Mouse (Mus musculus) embryonic fibroblast, embryonic 13.5 days (primary cell): ENCODE measurements around the gene Sox1. TPM values are rescaled to one million over a fixed set of nuclear protein-coding genes. Genes with fewer than 3 reads are reported as not detected.

Source experiments
- H3K27ac ChIP-seq: 2 replicates; pipeline ENCODE4 v1.5.1; 2012; ENCODE audit warnings: low read length, control low read depth, inconsistent platforms; ENCODE audit not compliant: insufficient read depth
- H3K4me1 ChIP-seq: 2 replicates; pipeline ENCODE4 v1.6.1; 2011; ENCODE audit warnings: low read length; ENCODE audit not compliant: control insufficient read depth, insufficient read depth
- H3K4me3 ChIP-seq: 2 replicates; pipeline ENCODE4 v1.5.1; 2011; ENCODE audit warnings: mild to moderate bottlenecking, control low read depth, low read length; ENCODE audit not compliant: insufficient read depth
- CTCF ChIP-seq: IDR thresholded peaks from 2 replicates; pipeline ENCODE4 v1.5.1; 2011; ENCODE audit warnings: mild to moderate bottlenecking, control low read depth, low read length, moderate library complexity, borderline replicate concordance; ENCODE audit not compliant: insufficient read depth
- POLR2A ChIP-seq: IDR thresholded peaks from 2 replicates; pipeline ENCODE4 v1.6.1; 2011; ENCODE audit warnings: low read depth, mild to moderate bottlenecking, control low read depth, low read length, moderate library complexity
- polyA plus RNA-seq: library from polyadenylated mRNA; stranded (reverse); fragments of >200 nt; gene quantifications from 2 replicates; pipeline ENCODE4 v1.2.4, GENCODE M21; 2011; ENCODE audit warnings: low read depth; ENCODE audit not compliant: missing spikeins, insufficient read length

Gene Sox1
- polyA plus RNA-seq = not detected in 2 replicates

DNA sequence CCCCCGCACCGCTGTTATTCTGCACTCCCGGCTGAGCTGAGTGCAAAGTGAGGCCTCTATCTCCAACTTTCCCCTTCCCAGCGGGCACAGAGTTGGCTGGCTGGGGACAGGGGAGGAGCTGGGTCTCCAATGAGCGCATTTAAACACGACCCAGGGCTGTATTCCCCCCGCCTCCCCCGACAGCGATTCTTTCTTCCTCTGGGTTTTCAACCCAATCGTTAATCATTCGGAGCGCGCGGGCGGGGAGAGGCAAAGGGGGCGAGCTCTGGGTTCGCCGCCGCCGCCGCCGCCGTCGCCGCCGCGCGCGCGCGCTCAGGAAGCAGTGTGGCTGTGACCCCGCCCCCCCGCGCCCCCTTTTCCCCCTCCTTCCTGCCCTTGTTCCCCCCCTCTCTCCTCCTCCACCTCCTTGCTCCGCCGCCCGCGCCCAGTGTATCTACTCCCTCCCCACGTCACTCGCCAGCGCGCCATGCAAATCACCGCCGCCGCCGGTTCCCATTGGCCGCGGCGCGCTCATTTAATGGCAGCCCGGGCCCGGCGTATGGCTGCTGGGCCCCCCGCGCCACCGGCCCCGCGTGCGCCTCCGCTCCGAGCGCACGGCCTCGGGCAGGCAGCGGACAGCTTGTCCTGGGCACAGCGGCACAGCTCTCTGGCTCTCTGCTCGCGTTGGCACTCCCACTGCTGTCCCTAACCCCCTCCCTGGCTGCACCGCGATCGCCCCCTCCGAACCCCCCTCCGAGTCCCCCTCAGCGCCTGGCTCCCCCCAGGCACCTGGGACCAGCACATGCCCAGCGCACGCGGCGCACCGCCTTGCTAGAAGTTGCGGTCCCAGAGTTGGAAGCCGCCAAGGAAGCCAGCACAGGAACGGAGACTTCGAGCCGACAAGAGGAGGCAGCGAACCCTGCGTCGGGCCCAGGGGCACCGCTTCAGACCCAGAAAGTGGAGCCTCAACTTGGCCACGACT is at the start of gene Sox1:
TSS of gene Sox1 (plus strand) at position 225 of the 961 bp plus-strand sequence.
- Histone ChIP-seq H3K27ac (no peak within 1 kb of the TSS), H3K4me1 (no peaks in the 10 kb centered on the region), H3K4me3 (no peak within 1 kb of the TSS)
- no peak for TF ChIP-seq POLR2A
- no peak for TF ChIP-seq CTCF

- Histone ChIP-seq H3K4me1 (no peaks in the 10 kb centered on the region), H3K27ac (no peak overlapping the region), H3K4me3 (no peak overlapping the region)
- no peak for TF ChIP-seq CTCF
- TF ChIP-seq POLR2A = no peak
Observed at GRCm38 (mm10) chr8:12345881-12346280, 49.2 kb upstream of the Sox1 start.

DNA sequence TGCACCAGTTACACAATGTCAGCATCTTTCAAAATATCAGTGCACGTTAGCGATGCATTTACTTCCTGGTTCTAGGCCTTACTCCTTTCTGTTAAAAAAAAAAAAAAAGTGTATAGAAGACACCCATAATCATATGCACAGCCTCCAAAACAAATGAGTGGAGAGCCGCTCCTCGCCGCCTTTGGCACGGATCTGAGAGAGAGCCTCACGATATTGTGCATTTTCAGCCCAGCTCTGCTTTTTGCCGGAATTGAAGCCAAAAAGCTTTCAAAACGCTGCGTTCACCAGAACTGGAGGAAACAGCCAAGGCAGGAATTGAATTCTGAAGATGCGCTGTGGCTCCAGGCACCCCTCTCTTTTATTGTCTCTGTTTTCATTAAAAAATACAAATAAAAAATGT is 48.2 kb upstream of the Sox1 start:
- no peak for TF ChIP-seq CTCF
- H3K27ac ChIP-seq = no peak overlapping the region
- no peak overlapping the region for H3K4me3 ChIP-seq
- H3K4me1 ChIP-seq = no peaks in the 10 kb centered on the region

DNA sequence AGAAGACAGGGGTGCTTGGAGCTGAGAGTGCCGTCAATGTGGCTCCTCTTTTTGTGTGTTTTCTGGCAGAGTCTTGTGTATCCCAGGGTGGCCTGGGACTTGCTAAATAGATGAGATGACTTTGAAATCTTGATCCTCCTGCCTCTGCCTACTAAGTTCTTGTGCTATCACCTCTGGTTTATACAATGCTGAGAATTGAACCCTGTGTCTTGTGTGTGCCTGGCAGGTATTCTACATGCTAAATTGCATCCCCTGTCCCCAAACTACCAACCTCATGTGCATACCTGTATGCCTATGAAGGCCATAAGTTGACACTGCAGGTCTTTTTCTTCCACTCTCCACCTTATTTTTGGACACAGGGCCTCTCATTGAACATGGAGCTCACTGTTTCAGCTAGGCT is 46.8 kb upstream of the Sox1 start:
- no peaks in the 10 kb centered on the region for H3K4me1 ChIP-seq
- TF ChIP-seq POLR2A (no peak), CTCF (no peak)
- no peak overlapping the region for H3K4me3 ChIP-seq
- no peak overlapping the region for H3K27ac ChIP-seq

DNA sequence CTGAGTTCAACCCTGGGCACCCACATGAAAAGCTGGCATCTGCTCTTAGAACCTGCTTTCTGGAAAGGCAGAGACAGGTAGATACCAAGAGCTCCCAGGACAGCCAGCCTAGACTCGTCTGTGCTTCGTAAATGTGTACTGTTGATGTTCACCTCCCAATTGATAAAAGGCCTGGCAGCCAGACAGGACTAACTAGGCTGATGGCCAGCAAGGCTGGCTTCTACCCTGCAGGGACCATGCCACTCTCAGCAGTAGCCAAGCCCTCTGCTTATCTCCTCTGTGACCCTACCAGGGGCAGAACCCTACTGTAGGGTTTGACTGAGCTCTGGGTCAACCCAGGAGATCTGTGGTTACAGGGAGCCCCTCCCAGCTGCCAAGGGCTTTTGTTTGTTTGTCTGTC is 45.5 kb upstream of the Sox1 start:
- no peak overlapping the region for H3K27ac ChIP-seq
- no peak overlapping the region for H3K4me3 ChIP-seq
- TF ChIP-seq POLR2A (no peak), CTCF (no peak)
- H3K4me1 ChIP-seq = no peaks in the 10 kb centered on the region

DNA sequence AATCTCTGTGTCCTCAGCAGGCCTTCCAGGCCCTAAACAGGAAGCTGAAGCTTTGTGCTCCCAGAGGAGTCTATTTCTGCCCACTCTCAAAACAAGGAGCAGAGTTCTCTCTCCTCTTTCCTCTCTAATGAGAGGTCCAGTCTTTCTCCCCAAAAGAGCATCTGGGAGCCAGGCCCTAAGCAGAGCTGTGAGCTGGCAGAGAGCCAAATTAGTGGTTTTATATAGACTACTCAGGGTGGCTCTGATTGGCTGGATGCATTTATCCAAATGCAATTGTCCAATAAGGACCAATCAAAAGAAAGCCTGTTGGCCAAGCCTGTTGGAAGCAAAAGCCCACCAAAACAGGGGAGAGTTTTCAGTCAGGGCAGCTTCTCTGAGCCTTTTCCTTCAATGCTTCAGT is 44.0 kb upstream of the Sox1 start:
- H3K4me3 ChIP-seq = no peak overlapping the region
- TF ChIP-seq POLR2A (no peak), CTCF (no peak)
- H3K27ac ChIP-seq = no peak overlapping the region

GRCm38 (mm10) chr8:12354406-12355025 is 40.6 kb upstream of the Sox1 start:
- Histone ChIP-seq H3K27ac (no peak overlapping the region), H3K4me1 (no peaks in the 10 kb centered on the region), H3K4me3 (no peak overlapping the region)
- no peak for TF ChIP-seq POLR2A
- no peak for TF ChIP-seq CTCF

More for the DNA sequence above, 44.0 kb upstream of the Sox1 start:
- H3K4me1 ChIP-seq = no peaks in the 10 kb centered on the region

DNA sequence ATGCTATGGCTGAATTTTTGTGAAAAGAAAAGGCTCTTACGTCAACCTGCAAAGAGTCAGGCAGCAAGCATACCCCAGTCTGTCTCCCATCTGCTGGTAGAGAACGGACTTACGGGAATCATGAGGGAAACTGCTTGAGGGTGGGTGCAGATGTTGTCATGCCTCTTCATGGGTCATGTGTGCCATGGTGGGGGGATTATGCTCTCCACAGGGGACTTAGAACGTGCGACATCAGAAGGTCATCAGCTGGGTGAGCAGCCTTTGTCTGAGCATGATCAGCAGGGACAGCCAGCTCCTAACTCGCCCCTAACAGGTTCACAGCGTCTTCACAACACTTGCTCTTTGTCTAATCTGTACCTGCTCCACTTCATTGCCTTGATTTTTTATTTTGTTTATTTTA is 26.9 kb upstream of the Sox1 start:
- TF ChIP-seq POLR2A = no peak
- TF ChIP-seq CTCF = no peak
- H3K4me1 ChIP-seq = no peaks in the 10 kb centered on the region
- H3K27ac ChIP-seq = no peak overlapping the region
- H3K4me3 ChIP-seq = no peak overlapping the region

GRCm38 (mm10) chr8:12368856-12369255 is 26.2 kb upstream of the Sox1 start:
- no peak for TF ChIP-seq POLR2A
- Histone ChIP-seq H3K4me1 (no peaks in the 10 kb centered on the region), H3K4me3 (no peak overlapping the region), H3K27ac (no peak overlapping the region)

DNA sequence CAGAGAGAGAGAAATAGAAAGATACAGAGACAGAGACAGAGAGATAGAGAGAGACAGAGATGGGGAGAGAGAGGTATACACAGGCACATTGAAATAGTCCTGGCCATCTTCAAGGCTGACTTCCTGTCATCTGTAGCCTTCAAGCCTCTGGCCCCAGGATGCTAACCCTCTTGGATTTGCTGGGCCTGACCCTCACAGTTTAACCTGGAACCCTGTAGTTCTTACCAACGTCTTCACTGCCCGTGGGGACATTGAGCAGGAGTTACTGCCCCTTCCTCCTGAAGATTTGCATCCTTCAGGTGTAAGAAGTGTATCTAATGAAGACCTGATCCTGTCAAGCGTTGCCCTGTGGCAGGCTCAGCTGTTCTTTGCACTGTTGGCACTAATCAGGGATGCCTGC is 14.0 kb upstream of the Sox1 start:
- no peaks in the 10 kb centered on the region for H3K4me1 ChIP-seq
- TF ChIP-seq CTCF = no peak
- TF ChIP-seq POLR2A = no peak
- no peak overlapping the region for H3K4me3 ChIP-seq
- no peak overlapping the region for H3K27ac ChIP-seq
